Mouse (Mus musculus): ENCODE data around the gene Rimklb. TPM values are rescaled to one million over a fixed set of nuclear protein-coding genes. Genes with fewer than 3 reads are reported as not detected.

Rimklb gene
- polyA plus RNA-seq, 1 experiment: 0.33 TPM

DNA sequence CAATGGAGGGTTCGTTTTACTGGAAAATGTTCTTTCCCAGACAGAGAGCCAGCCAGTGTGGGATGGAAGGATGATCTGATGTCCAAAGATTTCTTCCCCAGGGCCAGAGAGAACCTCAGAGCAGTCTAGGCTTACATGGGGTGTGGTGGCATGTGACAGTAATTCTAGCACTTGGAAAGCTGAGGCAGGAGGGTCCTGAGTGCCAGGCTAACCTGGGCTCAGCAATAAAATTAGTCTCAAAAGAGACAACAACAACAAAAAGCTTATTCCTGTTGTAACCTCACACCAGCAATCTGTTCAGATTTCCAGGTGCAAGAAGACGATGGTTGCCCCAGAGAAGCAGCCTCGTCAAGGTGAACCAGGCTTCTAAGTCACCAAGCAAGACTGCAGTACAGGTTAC, 7.0 kb upstream of the Rimklb start, which contains the start of gene Mfap5:
Mfap5 (plus strand) TSS at position 301 of the 400 bp plus-strand sequence.
- TF ChIP-seq POLR2A (IDR thresholded peaks at IDR 0.05; ENCODE audit: borderline replicate concordance, extremely low read depth, low read depth, low read length): no peak
- no peak for TF ChIP-seq CTCF (IDR thresholded peaks at IDR 0.05; ENCODE audit: insufficient read depth, low read length)
- 83% methylated on average over 3 of the region's 3 CpGs for WGBS
- H3K4me1 ChIP-seq (ENCODE audit: control insufficient read depth, insufficient read depth, low read length): no peaks in the 10 kb centered on the region
- H3K4me3 ChIP-seq (replicated peaks; ENCODE audit: extremely low read depth, low read depth, low read length): no peak within 1 kb of the TSS
- no peak for DNase-seq

DNA sequence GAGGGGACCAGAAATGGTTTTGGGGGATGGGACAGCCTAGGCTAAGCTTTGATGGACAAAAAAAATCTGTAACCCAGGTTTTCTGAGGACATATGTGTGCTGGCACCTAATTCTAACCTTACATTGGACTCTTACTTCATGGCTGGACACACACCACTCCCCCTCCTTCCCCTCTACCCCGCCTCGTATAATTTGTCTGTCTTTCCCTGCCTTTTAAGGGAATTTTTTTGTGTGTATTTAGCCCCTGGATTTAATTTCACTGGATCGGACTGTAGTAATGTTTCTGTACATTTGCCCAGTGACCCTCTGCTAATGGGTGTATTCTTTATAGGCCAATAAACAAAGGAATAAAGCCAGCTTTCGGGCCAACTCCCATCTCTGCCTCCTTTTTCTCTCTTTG, 6.5 kb upstream of the Rimklb start:
- no peak for TF ChIP-seq CTCF (IDR thresholded peaks at IDR 0.05; ENCODE audit: insufficient read depth, low read length)
- no peak for TF ChIP-seq POLR2A (IDR thresholded peaks at IDR 0.05; ENCODE audit: borderline replicate concordance, extremely low read depth, low read depth, low read length)
- WGBS: 43% methylated on average over 4 of the region's 4 CpGs
- Histone ChIP-seq H3K4me3 (replicated peaks; ENCODE audit: extremely low read depth, low read depth, low read length) (no peak overlapping the region), H3K4me1 (ENCODE audit: control insufficient read depth, insufficient read depth, low read length) (no peaks in the 10 kb centered on the region)
- no peak for DNase-seq

DNA sequence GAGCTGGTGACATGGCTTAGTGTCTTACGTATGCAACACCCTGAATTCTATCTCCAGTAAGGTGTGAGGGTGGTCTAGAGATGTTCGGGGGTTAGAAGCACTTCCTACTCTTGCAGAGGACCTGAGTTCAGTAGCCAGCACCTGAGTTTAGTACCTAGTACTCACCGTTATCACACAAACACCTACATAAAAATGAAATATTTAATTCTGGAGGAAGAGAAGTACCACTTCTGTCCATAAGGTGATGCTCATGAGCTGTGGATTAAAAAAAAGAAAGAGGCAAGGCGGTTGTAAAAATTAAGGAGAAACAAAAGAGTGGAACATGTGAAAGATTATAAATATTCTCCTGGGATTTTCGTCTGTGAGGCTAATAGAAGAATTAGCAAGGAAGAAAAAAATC, 2.1 kb downstream of the Rimklb start:
- Histone ChIP-seq H3K4me1 (ENCODE audit: control insufficient read depth, insufficient read depth, low read length) (no peaks in the 10 kb centered on the region; the same call in 1 of the 2 replicates), H3K4me3 (replicated peaks; ENCODE audit: extremely low read depth, low read depth, low read length) (no peak overlapping the region)
- TF ChIP-seq POLR2A (IDR thresholded peaks at IDR 0.05; ENCODE audit: borderline replicate concordance, extremely low read depth, low read depth, low read length) (no peak), CTCF (IDR thresholded peaks at IDR 0.05; ENCODE audit: insufficient read depth, low read length) (peak; percentile 21; the same call in 1 of the 2 replicates)
- DNase-seq: no peak
- 26% methylated on average over 5 of the region's 5 CpGs for WGBS

DNA sequence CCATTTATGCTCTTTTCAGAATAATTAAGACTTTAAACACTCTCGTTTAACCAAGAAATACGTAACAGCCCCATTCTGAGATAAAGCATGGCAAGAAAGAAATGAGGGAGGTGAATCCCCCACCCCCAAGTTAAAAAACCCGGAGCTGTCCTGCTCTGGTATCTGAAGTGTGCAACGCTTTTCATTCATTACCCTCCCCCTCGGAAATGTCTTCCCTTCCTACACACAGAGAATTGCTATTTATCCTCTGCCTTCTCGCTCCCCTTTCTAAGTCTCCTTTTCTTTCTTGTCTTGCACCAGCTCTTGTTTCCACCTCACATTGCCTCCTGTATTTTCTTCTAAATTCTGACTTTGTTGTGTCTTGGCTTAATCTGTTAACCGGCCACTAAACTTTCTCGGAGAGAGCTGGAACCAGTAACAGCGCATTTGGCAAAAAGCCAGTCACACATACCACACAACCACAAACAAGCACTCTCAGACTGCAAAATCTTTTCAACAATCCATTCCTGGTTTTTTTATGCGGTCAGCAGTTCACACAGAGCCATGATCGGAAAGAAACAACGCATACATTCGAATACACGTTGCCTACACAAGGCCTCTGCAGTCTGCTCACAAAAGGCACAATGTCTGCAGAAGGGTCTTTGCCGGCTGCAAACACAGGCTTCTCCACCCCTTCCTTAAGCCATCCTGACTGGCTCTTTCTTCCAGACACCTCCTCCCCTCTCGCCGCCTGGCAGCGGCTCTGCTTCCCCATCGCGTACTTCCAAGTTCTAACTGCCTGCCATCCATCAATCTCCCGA, 3.3 kb downstream of the Rimklb start:
- TF ChIP-seq POLR2A (IDR thresholded peaks at IDR 0.05; ENCODE audit: borderline replicate concordance, extremely low read depth, low read depth, low read length): no peak; the same call in 1 of the 2 replicates
- TF ChIP-seq CTCF (IDR thresholded peaks at IDR 0.05; ENCODE audit: insufficient read depth, low read length): no peak
- WGBS: 9% methylated on average over 21 of the region's 21 CpGs
- peak overlapping the region; percentile 41 for H3K4me3 ChIP-seq (replicated peaks; ENCODE audit: extremely low read depth, low read depth, low read length)
- DNase-seq: peak; percentile 53
- H3K4me1 ChIP-seq (ENCODE audit: control insufficient read depth, insufficient read depth, low read length): peaks cover 2% of the 10 kb centered on the region; the same call in 1 of the 2 replicates

DNA sequence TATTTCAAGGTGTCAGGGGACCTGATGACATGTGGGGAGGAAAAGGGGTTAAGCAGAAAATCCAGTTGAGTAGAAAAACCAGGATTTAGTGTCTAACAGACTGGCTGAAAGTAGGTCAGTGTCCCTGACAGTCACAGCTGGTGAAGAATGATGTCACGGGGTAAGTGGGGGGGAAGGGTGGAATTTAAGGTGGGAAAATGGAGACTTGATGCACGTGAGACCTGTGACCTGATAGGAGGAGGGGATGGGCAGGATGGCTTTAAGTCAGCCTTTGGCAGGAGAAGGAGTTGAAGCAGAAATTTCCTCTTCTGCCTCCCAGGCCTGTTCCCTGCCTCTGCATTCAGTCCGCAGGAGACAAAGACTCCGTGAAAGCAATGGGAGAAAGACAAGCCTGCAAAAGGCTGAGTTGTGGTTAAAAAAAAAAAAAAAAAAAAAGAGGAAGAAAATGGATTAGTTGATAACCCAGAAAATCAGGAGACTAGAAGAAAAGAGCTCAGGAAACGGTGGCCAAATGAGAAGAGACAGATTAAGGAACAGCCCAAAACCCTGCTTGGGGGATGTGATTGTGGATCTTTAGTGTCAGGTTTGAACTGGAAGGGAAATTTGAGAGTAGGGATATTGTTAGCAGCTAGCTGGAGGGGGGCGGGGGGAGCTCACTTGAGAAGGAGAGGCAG, 4.6 kb downstream of the Rimklb start:
- no peak overlapping the region for H3K4me3 ChIP-seq (replicated peaks; ENCODE audit: extremely low read depth, low read depth, low read length)
- TF ChIP-seq POLR2A (IDR thresholded peaks at IDR 0.05; ENCODE audit: borderline replicate concordance, extremely low read depth, low read depth, low read length): no peak
- TF ChIP-seq CTCF (IDR thresholded peaks at IDR 0.05; ENCODE audit: insufficient read depth, low read length): no peak
- WGBS: 58% methylated on average over 6 of the region's 6 CpGs
- H3K4me1 ChIP-seq (ENCODE audit: control insufficient read depth, insufficient read depth, low read length): peaks cover 2% of the 10 kb centered on the region; the same call in 1 of the 2 replicates
- no peak for DNase-seq

DNA sequence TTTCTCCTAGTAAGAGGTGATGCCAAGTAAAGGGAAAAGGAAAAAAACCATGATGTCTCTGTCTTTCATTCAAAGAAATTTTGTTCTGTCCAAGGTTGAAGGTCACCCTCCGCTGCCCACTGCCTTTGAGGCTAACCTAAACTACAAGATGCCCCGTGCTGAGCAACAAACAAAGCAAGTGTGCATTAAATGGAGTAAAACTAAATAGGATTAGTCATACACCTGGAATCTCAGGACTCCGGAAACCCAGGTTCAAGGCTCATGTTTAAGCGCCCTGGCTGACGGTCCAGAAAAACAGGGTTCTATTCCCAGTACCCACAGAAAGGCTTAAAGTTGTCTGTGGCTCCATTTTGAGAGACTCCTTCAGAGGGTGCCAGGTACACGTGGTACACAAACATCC, 6.1 kb downstream of the Rimklb start:
- 29% methylated on average over 6 of the region's 6 CpGs for WGBS
- Histone ChIP-seq H3K4me3 (replicated peaks; ENCODE audit: extremely low read depth, low read depth, low read length) (no peak overlapping the region), H3K4me1 (ENCODE audit: control insufficient read depth, insufficient read depth, low read length) (peaks cover 2% of the 10 kb centered on the region; the same call in 1 of the 2 replicates)
- TF ChIP-seq POLR2A (IDR thresholded peaks at IDR 0.05; ENCODE audit: borderline replicate concordance, extremely low read depth, low read depth, low read length): no peak
- TF ChIP-seq CTCF (IDR thresholded peaks at IDR 0.05; ENCODE audit: insufficient read depth, low read length): no peak
- DNase-seq: no peak

DNA sequence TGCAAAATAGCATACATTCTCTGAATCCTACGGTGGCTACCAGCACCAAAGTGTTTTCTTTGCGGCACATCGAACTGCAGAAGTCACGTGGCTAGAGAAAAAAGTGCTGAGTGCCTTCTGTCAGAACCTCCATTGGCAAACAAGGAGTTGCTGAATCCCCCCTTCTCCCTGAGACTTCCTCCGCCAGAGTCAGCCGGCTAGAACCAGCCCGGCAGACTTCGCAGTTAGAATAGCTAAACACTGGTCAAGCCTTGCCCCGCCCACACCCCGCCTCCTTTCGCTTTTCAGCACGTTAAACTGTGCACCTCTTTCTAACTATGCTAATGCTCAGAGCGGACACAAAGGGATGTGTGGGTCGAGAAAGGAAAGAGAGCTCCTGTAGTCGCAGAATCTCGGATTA, 7.0 kb downstream of the Rimklb start:
- TF ChIP-seq POLR2A (IDR thresholded peaks at IDR 0.05; ENCODE audit: borderline replicate concordance, extremely low read depth, low read depth, low read length): peak; percentile 29; the same call in 1 of the 2 replicates
- no peak for TF ChIP-seq CTCF (IDR thresholded peaks at IDR 0.05; ENCODE audit: insufficient read depth, low read length)
- Histone ChIP-seq H3K4me1 (ENCODE audit: control insufficient read depth, insufficient read depth, low read length) (peaks cover 2% of the 10 kb centered on the region; the same call in 1 of the 2 replicates), H3K4me3 (replicated peaks; ENCODE audit: extremely low read depth, low read depth, low read length) (peak overlapping the region; percentile 35)
- DNase-seq: peak; percentile 65
- under 1% methylated on average over 16 of the region's 16 CpGs for WGBS

DNA sequence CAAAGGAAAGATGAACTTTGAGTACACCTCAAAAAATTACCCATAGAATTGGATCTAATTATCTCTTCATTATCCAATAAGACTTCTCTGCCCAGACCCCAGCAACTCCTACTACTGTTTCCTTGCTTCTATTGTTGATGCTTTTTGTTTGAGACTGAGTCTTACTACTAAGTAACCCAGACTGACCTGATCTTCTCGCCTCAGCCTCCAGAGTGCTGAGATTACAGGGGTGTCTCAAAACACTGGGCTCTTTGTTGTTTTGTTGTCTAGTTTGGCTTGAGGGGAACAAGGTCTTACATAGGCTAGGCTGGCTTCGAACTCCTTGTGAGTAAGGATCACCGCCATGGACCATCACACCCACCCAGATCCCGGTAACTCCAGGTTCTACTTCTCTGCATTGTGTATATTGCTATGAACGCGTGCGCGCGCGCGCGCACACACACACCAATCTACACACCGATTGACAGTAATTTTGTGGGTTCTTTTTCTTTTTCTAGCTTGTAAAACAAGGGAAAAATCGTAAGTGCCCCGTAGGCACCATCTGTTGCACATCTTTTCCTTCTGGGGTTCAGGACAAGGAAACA, 7.5 kb downstream of the Rimklb start:
- peaks cover 2% of the 10 kb centered on the region; the same call in 1 of the 2 replicates for H3K4me1 ChIP-seq (ENCODE audit: control insufficient read depth, insufficient read depth, low read length)
- no peak for TF ChIP-seq POLR2A (IDR thresholded peaks at IDR 0.05; ENCODE audit: borderline replicate concordance, extremely low read depth, low read depth, low read length)
- no peak for TF ChIP-seq CTCF (IDR thresholded peaks at IDR 0.05; ENCODE audit: insufficient read depth, low read length)
- WGBS: 23% methylated on average over 15 of the region's 15 CpGs
- no peak for DNase-seq
- no peak overlapping the region for H3K4me3 ChIP-seq (replicated peaks; ENCODE audit: extremely low read depth, low read depth, low read length)
